Mouse (Mus musculus): Measurements from ENCODE around the gene Synj2. TPM values are rescaled to one million over a fixed set of nuclear protein-coding genes. Genes with fewer than 3 reads are reported as not detected.
"Not testable (repeated sequence)": the region's sequence is repeated elsewhere in the genome, so short reads cannot be mapped to it uniquely, and the experiment has no call there.

Synj2 gene
- polyA plus RNA-seq, 1 experiment from 2014 or later = 10.3 TPM

DNA sequence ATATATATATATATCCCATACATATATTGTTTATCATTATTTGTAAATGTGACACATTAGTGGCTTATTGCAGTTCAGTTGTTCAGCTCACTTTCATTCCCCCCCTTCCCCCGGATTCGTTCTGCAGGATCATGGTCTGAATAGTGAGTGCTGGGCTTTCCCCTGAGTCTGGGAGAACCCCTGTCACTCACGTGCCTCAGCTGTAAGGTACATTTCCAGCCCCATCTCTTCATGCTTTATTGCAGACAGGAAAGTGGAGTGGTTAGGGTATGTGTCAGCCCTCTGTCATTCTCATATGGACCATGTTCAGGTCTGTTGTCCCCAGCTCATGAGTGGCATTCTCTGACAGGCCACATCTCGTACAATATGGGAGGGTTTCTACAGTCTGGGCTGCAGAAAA is 72.0 kb downstream of the Synj2 start:
- Histone ChIP-seq H3K4me1 (ENCODE audit: control insufficient read depth, insufficient read depth, low read length) (no peaks in the 10 kb centered on the region), H3K36me3 (ENCODE audit: control insufficient read depth, insufficient read depth, low read length) (peaks cover 14% of the 10 kb centered on the region), H3K4me2 (replicated peaks; ENCODE audit: low read depth, low read length) (no peak overlapping the region), H3K27me3 (ENCODE audit: control insufficient read depth, insufficient read depth, low read length) (no peaks in the 10 kb centered on the region), H3K27ac (ENCODE audit: low read length) (no peak overlapping the region), H3K4me3 (ENCODE audit: low read depth, low read length) (no peak overlapping the region), H3K9ac (replicated peaks; ENCODE audit: low read depth, low read length) (no peak overlapping the region), H3K9me3 (ENCODE audit: control insufficient read depth, low read depth, low read length) (no peaks in the 10 kb centered on the region)
- ATAC-seq (ENCODE audit: insufficient number of reproducible peaks, insufficient read depth, low FRiP score, low read depth) = no peak
- 80% methylated on average over 4 of the region's 4 CpGs for WGBS

DNA sequence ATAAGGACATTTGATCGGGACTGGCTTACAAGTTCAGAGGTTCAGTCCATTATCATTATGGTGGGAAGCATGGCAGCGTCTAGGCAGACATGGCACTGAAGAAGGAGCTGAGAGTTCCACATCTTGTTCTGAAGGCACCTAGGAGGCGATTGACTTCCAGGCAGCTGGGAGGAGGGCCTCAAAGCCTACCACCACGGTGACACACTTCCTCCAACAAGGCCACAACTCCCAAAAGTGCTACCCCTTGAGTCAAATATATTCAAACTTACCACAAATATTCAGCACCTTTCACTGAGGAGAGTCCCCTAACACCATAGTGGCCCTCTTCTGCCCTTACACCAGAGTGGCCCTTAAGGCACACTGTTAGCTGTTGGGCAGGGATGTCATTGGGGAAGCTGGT is 73.9 kb downstream of the Synj2 start:
- 87% methylated on average over 4 of the region's 4 CpGs for WGBS

DNA sequence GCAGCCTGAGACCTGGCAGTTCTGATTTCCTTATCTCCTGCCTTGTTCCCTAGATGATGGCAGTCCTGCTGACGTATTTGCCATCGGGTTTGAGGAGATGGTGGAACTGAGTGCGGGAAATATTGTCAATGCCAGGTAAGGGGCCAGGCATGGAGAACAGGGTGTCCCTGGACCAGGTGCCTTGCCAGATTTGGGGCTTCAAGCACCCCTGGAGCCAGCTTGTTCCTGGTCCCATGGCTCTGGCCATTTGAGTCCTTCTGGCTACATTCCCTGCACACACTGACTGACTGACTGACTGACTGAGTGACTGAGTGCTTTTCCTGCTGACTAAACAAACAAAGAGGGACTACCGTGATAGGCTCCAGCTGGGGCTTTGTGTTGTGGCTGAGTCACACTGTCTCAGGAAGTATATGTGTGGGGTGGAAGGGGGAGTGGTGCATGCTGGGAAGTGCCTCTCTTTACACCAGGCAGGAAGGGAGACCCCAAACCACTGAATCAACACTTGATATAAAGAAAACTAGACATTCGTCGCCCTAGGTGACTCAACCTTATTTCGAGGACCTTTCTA is 75.2 kb downstream of the Synj2 start:
- 62% methylated on average over 7 of the region's 7 CpGs for WGBS
- Histone ChIP-seq H3K4me3 (ENCODE audit: low read depth, low read length) (no peak overlapping the region), H3K27me3 (ENCODE audit: control insufficient read depth, insufficient read depth, low read length) (no peaks in the 10 kb centered on the region), H3K27ac (ENCODE audit: low read length) (no peak overlapping the region), H3K9me3 (ENCODE audit: control insufficient read depth, low read depth, low read length) (no peaks in the 10 kb centered on the region), H3K4me1 (ENCODE audit: control insufficient read depth, insufficient read depth, low read length) (no peaks in the 10 kb centered on the region), H3K9ac (replicated peaks; ENCODE audit: low read depth, low read length) (no peak overlapping the region), H3K4me2 (replicated peaks; ENCODE audit: low read depth, low read length) (no peak overlapping the region), H3K36me3 (ENCODE audit: control insufficient read depth, insufficient read depth, low read length) (peaks cover 9% of the 10 kb centered on the region)
- ATAC-seq (ENCODE audit: insufficient number of reproducible peaks, insufficient read depth, low FRiP score, low read depth) = peak; percentile 87

More for the DNA sequence above, 73.9 kb downstream of the Synj2 start:
- Histone ChIP-seq H3K27ac (ENCODE audit: low read length) (no peak overlapping the region), H3K4me2 (replicated peaks; ENCODE audit: low read depth, low read length) (no peak overlapping the region), H3K4me1 (ENCODE audit: control insufficient read depth, insufficient read depth, low read length) (no peaks in the 10 kb centered on the region), H3K36me3 (ENCODE audit: control insufficient read depth, insufficient read depth, low read length) (peaks cover 14% of the 10 kb centered on the region), H3K9me3 (ENCODE audit: control insufficient read depth, low read depth, low read length) (no peaks in the 10 kb centered on the region), H3K27me3 (ENCODE audit: control insufficient read depth, insufficient read depth, low read length) (no peaks in the 10 kb centered on the region), H3K9ac (replicated peaks; ENCODE audit: low read depth, low read length) (no peak overlapping the region), H3K4me3 (ENCODE audit: low read depth, low read length) (no peak overlapping the region)
- no peak for ATAC-seq (ENCODE audit: insufficient number of reproducible peaks, insufficient read depth, low FRiP score, low read depth)

DNA sequence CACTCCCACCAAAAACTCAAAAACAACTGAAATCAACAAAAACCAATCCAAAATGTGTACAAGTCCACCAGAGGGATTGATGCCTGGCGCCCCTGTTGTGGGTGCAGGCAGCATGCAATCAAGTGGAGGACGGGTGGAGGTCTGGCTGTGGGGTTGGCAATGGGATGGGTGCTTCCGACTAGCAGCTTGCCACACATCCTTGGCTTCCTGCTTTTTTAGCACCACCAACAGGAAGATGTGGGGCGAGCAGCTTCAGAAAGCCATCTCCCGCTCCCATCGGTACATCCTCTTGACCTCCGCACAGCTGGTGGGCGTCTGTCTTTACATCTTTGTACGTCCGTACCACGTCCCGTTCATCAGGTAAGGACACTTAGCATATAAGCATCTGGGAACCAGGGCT is 76.2 kb downstream of the Synj2 start:
- no peak for ATAC-seq (ENCODE audit: insufficient number of reproducible peaks, insufficient read depth, low FRiP score, low read depth)
- H3K4me3 ChIP-seq (ENCODE audit: low read depth, low read length) = no peak overlapping the region
- H3K9ac ChIP-seq (replicated peaks; ENCODE audit: low read depth, low read length) = no peak overlapping the region
- WGBS = 62% methylated on average over 12 of the region's 12 CpGs
- no peak overlapping the region for H3K4me2 ChIP-seq (replicated peaks; ENCODE audit: low read depth, low read length)
- no peaks in the 10 kb centered on the region for H3K27me3 ChIP-seq (ENCODE audit: control insufficient read depth, insufficient read depth, low read length)
- H3K4me1 ChIP-seq (ENCODE audit: control insufficient read depth, insufficient read depth, low read length) = no peaks in the 10 kb centered on the region
- no peaks in the 10 kb centered on the region for H3K9me3 ChIP-seq (ENCODE audit: control insufficient read depth, low read depth, low read length)
- peaks cover 9% of the 10 kb centered on the region for H3K36me3 ChIP-seq (ENCODE audit: control insufficient read depth, insufficient read depth, low read length)
- H3K27ac ChIP-seq (ENCODE audit: low read length) = no peak overlapping the region

DNA sequence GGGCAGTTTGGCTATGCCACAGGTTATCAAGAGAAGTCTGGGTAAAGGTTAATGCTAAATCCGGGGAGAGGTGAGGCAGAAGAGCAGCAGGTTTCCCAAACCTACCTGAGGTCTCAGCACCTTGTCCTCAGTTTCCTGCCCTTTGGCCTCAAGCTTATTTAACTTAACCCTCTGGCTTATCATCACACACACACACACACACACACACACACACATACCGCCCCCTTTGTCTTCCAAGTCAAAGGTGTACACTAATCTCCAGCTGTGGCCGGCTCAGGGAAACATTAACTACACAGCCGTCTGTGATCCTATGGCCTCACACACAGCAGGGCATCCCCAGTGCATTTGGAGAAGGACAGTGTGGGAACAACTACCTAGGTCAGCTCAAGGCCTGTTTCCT is 77.3 kb downstream of the Synj2 start:
- Histone ChIP-seq H3K9me3 (ENCODE audit: control insufficient read depth, low read depth, low read length) (no peaks in the 10 kb centered on the region), H3K36me3 (ENCODE audit: control insufficient read depth, insufficient read depth, low read length) (peaks cover 11% of the 10 kb centered on the region), H3K4me1 (ENCODE audit: control insufficient read depth, insufficient read depth, low read length) (no peaks in the 10 kb centered on the region), H3K4me3 (ENCODE audit: low read depth, low read length) (no peak overlapping the region), H3K27me3 (ENCODE audit: control insufficient read depth, insufficient read depth, low read length) (no peaks in the 10 kb centered on the region), H3K27ac (ENCODE audit: low read length) (no peak overlapping the region; the same call in 1 of the 2 replicates), H3K4me2 (replicated peaks; ENCODE audit: low read depth, low read length) (no peak overlapping the region), H3K9ac (replicated peaks; ENCODE audit: low read depth, low read length) (no peak overlapping the region)
- 64% methylated on average over 4 of the region's 4 CpGs for WGBS
- no peak for ATAC-seq (ENCODE audit: insufficient number of reproducible peaks, insufficient read depth, low FRiP score, low read depth)

DNA sequence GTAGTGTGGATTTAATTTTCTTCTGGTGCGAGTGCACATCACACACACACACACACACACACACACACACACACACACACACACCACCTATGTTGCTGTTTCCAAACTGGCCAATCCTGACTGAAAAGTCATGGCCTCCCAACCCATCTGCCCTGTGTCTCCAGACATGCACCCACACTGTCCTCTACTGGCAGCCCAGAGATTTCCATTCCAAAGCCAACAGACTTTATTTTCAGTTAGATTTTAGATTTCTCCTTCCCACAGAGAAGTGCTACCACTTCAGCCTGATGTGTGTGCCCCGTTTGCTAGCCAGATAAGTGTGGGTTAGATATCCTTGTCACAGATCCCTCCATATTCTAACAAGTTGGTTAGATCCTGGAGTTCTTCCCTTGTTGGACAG is 78.7 kb downstream of the Synj2 start:
- Histone ChIP-seq H3K4me1 (ENCODE audit: control insufficient read depth, insufficient read depth, low read length) (no peaks in the 10 kb centered on the region), H3K36me3 (ENCODE audit: control insufficient read depth, insufficient read depth, low read length) (peaks cover 11% of the 10 kb centered on the region), H3K27me3 (ENCODE audit: control insufficient read depth, insufficient read depth, low read length) (no peaks in the 10 kb centered on the region), H3K9ac (replicated peaks; ENCODE audit: low read depth, low read length) (no peak overlapping the region), H3K4me2 (replicated peaks; ENCODE audit: low read depth, low read length) (no peak overlapping the region), H3K27ac (ENCODE audit: low read length) (no peak overlapping the region), H3K9me3 (ENCODE audit: control insufficient read depth, low read depth, low read length) (no peaks in the 10 kb centered on the region), H3K4me3 (ENCODE audit: low read depth, low read length) (no peak overlapping the region)
- ATAC-seq (ENCODE audit: insufficient number of reproducible peaks, insufficient read depth, low FRiP score, low read depth) = no peak
- 63% methylated on average over 2 of the region's 2 CpGs for WGBS

DNA sequence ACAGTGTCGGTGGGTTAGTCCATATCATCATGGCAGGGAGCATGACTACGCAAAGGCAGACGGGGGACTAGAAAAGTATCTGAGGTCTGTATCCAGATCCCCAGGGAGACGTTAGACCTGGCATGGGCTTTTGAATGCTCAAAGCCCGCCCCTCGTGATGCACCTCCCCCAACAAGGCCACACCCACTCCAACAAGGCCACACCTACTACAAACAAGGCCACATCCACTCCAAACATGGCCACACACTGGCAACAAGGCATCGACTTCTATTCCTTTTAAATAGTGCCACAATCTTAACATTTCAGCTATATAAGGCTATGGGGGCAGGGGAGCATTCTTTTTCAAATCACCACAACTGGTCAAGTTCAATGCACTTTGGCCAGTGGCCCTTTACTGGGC is 79.6 kb downstream of the Synj2 start:
- no peaks in the 10 kb centered on the region for H3K27me3 ChIP-seq (ENCODE audit: control insufficient read depth, insufficient read depth, low read length)
- ATAC-seq (ENCODE audit: insufficient number of reproducible peaks, insufficient read depth, low FRiP score, low read depth) = no peak

DNA sequence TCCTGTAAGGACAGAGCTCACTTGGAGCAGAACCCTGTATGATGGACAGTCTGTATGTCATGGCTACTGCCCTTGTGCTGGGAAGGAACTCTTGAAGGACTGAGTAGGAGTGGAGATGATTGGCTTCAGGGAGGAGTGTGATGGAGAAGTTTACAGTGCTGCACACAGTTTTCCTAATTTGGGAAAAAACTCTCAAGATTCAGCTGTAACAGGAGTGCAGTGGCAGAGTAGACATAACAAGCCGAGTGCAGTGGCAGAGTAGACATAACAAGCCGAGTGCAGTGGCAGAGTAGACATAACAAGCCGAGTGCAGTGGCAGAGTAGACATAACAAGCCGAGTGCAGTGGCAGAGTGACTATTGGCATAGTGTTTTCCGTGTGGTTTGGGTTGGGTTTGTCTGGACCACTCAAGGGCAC is 80.3 kb downstream of the Synj2 start:
- not testable (repeated sequence) for H3K9me3 ChIP-seq (ENCODE audit: control insufficient read depth, low read depth, low read length); H3K27me3 ChIP-seq (ENCODE audit: control insufficient read depth, insufficient read depth, low read length); H3K4me3 ChIP-seq (ENCODE audit: low read depth, low read length); H3K4me2 ChIP-seq (replicated peaks; ENCODE audit: low read depth, low read length); H3K27ac ChIP-seq (ENCODE audit: low read length); H3K4me1 ChIP-seq (ENCODE audit: control insufficient read depth, insufficient read depth, low read length); H3K9ac ChIP-seq (replicated peaks; ENCODE audit: low read depth, low read length)
- ATAC-seq (ENCODE audit: insufficient number of reproducible peaks, insufficient read depth, low FRiP score, low read depth) = 0 out of 2 replicates have a peak, but pooled peaks have one; percentile 20
- H3K36me3 ChIP-seq (ENCODE audit: control insufficient read depth, insufficient read depth, low read length) = peaks cover 16% of the 10 kb centered on the region
- 56% methylated on average over 5 of the region's 5 CpGs for WGBS

More for the DNA sequence above, 79.6 kb downstream of the Synj2 start:
- Histone ChIP-seq H3K36me3 (ENCODE audit: control insufficient read depth, insufficient read depth, low read length) (peaks cover 16% of the 10 kb centered on the region), H3K4me1 (ENCODE audit: control insufficient read depth, insufficient read depth, low read length) (no peaks in the 10 kb centered on the region), H3K4me3 (ENCODE audit: low read depth, low read length) (no peak overlapping the region), H3K9me3 (ENCODE audit: control insufficient read depth, low read depth, low read length) (no peaks in the 10 kb centered on the region), H3K9ac (replicated peaks; ENCODE audit: low read depth, low read length) (no peak overlapping the region), H3K27ac (ENCODE audit: low read length) (no peak overlapping the region; the same call in 1 of the 2 replicates), H3K4me2 (replicated peaks; ENCODE audit: low read depth, low read length) (no peak overlapping the region)
- WGBS = 66% methylated on average over 7 of the region's 7 CpGs

DNA sequence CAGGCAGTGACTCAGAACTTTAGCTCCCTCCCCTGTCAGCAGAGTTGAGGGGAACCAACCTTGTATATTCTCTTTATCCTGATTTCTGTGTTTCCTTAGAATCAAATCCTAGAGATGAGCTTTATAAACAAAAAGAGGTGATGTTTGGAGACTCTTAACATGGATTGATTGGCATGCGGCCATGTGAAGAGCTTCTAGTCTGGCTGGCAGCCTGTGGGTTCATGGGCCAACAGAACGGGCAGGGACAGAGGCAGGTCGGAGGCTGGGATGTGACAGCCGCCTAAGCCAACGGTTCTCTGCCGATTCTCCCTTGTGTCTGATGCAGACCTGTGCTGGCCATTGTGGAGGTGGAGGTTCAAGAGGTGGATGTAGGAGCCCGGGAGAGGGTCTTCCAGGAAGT is 84.8 kb downstream of the Synj2 start:
- no peak overlapping the region for H3K4me3 ChIP-seq (ENCODE audit: low read depth, low read length)
- no peaks in the 10 kb centered on the region for H3K27me3 ChIP-seq (ENCODE audit: control insufficient read depth, insufficient read depth, low read length)
- ATAC-seq (ENCODE audit: insufficient number of reproducible peaks, insufficient read depth, low FRiP score, low read depth) = no peak
- no peak overlapping the region for H3K4me2 ChIP-seq (replicated peaks; ENCODE audit: low read depth, low read length)
- 75% methylated on average over 7 of the region's 7 CpGs for WGBS
- H3K9me3 ChIP-seq (ENCODE audit: control insufficient read depth, low read depth, low read length) = no peaks in the 10 kb centered on the region
- H3K4me1 ChIP-seq (ENCODE audit: control insufficient read depth, insufficient read depth, low read length) = no peaks in the 10 kb centered on the region
- no peak overlapping the region for H3K27ac ChIP-seq (ENCODE audit: low read length)
- peaks cover 36% of the 10 kb centered on the region for H3K36me3 ChIP-seq (ENCODE audit: control insufficient read depth, insufficient read depth, low read length)
- H3K9ac ChIP-seq (replicated peaks; ENCODE audit: low read depth, low read length) = no peak overlapping the region
